Mouse (Mus musculus) E14TG2a.4 (cell line): Measurements from ENCODE around the gene Cyth2.

Experiments used
- CTCF ChIP-seq: conservative IDR thresholded peaks from 2 replicates; pipeline ENCODE4 v1.5.1; 2014; ENCODE audit warnings: low read length
- NANOG ChIP-seq: IDR thresholded peaks from 2 replicates; pipeline ENCODE4 v1.6.1; 2014; ENCODE audit warnings: borderline replicate concordance, low read length, mixed read lengths
- POU5F1 ChIP-seq: IDR thresholded peaks from 2 replicates; pipeline ENCODE4 v1.6.1; 2014; ENCODE audit warnings: low read length, borderline replicate concordance

- TF ChIP-seq CTCF = no peak
- no peak for TF ChIP-seq NANOG
- TF ChIP-seq POU5F1 = no peak
Measured at GRCm38 (mm10) chr7:45831128-45831525, 16.7 kb upstream of the Cyth2 start.
